Mouse (Mus musculus) B cell, adult 2 months (primary cell): Measurements from ENCODE around the gene Rfc2.
A peak's percentile ranks its signal among the peaks of the same experiment; 100 is the strongest.

Experiments used
- DNase-seq, 2 experiments: peaks; one replicate each; pipeline ENCODE4 v3.0.0; 2022

Rfc2 gene

DNA sequence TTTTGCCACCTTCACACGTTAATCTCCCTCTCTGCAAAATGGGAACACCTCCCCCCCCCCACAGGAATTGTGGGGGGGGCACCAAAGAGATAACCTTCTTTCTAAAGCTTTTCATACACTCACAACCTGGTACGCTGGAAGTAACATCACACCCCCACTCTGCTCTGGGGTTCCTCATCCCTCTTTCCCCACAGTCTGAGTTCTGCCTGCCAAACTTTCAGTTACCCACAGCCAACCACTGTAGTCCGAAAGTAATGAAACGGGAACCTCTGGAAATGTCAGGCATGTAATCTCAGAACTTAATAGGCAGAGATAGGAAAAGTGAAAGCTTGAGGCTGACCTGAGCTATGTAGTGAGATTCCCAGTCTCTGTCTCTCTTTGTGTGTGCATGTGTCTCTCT lies 13.7 kb upstream of the Rfc2 start:
- no peak for DNase-seq

DNA sequence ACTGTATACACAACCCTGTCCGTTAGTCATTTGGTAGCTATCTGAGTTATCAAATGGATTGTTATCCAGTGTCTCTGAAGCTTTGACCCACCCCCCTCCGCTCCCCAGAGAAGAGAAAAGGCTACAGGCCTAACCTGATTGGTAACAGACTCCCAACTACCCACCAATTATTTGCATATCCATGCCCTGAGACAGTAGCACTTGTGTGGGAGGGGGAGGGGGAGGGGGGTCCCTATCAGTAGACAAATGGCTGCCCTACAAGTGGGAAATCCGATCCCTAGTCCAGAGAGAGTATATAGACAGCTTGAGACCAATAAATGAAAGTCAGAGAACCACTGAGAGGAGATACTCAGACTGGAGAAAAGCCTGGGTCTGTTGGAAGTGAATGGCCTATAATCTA lies 13.1 kb upstream of the Rfc2 start:
- no peak for DNase-seq

DNA sequence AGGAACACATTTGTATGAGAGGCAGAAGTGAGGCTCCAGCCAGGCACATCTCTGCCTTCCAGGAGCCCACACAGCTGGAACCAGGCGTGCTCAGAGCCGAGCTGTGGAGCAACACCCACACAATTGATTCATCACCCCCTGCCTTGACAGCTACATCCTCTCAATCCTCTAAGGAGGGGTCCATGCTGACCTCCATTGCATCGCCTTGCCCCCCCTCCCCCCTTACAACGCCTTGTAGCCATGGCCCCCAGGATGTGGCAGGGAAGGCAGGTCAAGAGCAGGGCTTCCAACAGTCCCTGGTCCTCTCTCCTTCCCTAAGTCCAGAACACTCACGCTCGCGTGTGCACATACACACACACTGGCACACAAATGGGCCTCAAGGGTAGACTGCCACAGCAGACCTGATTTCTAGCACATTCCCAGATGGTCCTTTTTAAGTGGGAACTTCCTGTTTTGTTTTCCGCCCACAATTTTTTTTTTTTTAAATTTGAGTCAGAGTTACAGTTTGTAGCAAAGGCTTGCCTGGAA lies 12.1 kb upstream of the Rfc2 start:
- DNase-seq: no peak

DNA sequence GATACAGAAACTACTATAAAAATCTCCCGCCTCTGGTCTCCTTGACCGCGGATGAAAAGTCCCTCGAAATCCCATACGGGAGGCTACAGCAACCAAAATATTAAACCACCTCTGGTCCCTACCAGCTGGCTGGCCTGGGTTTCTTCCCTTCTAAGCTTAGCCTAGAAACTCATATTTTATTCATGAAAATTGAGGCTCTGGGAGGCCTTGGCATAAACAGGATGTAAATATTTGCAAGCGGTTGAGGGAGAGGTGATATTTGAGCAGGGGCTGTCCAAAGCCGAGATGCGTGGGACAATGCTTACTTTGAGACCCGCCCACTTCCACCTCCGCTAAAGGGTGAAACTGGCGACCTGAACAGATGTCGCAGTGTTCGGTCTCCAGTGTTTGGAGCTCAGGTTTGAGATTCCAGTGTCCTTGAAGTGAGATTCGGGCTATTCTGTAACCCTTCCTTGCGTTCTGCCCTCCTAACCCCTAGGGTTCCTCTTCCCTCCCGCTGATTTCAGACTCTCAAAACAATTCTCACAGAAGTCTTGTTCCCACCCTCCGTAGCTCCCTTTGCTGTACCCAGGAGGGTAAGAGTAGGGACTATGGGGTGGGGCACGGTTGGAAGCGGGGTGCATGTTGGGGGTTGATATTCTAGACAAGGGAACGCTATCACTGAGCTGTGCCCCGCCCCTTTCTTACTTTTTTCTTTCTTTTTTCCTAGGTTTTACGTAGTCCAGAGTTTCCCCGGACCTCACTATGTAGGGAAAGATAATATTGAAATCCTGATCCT lies 9.2 kb upstream of the Rfc2 start:
- DNase-seq: peak; percentile 59 to 62

DNA sequence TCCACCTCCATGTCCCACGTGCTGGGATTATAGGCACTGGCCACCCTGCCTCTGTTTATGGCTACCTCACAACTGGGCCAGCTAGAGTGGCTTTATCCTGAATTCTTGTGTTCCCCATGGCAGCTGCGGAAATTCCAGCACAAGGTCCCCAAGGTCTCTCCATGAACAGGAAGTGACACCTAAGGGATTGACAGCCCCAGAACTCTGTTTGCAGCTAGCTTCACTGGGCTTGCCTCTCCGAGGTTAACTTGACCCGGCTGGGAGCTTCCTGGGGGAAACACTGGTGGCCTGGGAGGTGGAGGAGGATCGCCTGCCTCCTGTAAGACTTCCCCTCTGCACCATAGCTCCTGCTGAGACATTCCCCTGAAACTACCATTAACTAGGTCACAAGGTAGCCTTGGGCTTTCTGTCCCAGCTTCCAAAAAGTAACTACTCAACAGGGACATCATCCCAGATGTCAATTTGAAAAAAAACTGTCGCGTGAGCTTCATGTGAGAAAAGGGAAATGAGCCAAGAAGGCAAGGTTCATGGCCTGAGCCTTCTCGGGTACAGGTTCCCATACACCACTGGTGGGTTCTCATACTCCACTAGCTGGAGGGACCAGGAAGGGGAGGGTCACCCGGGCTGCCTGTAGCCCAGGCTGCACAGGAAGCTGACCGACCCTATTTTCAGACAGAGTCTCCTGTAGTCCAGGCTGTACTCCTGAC lies 8.5 kb upstream of the Rfc2 start:
- no peak for DNase-seq

DNA sequence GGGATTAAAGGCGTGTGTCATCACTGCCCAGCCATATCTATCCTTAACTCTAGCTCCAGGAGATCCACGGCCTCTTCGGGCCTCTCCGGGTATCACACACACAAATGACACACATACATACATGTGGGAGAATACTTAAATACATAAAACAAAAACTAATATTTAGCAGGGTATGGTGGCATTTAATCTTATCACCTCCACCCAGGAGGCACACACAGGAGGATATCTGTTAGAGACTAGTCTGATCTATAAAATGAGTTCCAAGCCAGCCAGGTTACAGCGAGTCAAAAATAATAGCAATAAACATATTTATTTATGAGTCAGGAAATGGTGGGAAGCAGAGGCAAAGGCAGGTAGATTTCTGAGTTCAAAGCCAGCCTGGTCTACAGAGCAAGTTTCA lies 5.3 kb upstream of the Rfc2 start:
- no peak for DNase-seq

DNA sequence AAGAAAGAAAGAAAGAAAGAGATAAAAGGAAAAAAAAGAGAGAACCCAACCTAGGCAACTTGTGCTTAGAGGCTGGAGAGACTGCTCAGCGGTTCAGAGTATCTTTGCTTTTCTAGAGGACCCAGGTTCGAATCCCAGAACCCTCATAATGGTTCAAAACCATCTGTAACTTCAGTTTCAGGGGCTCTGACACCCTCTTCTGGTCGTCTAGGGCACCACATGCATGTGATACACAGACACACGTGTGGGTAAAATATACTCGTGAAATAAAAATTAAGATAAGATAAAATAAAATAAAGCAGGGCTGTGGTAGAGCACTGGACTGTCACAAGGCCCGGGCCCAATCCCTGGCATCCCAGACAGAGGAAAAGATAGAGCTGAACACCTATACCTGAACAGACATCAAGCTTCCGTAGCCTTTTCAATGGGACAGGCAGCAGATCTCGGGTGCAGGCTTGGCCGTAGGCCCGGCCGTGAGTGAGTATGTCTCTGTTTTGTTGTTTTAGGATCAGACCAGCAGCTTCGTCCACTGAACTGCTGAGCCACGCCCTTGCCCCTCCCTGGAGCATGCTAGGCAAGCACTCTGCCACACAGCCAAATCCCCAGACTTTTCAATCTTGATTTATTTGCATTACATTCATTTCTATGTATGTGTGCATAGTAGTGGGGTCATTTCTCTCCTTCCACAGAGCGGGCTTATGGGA lies 4.5 kb upstream of the Rfc2 start:
- DNase-seq: no peak

DNA sequence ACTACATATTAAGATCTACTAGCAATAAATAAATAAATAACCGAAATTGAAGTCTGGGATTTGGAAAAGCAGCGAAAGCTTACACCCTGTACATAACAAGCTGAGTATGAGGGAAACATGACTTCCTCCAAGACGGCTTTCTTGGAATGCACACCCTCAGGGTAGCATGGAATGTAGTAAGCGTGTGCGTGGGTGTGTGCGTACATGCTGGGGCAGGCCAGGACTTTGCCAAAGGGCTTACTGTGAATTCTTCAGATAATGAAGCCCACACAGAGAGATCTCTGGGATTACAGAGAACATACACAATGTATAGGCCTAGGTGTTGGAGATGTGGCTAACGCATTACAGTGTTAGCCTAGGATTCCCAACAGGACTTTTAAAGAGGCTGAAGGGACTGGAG lies 3.6 kb upstream of the Rfc2 start:
- no peak for DNase-seq

DNA sequence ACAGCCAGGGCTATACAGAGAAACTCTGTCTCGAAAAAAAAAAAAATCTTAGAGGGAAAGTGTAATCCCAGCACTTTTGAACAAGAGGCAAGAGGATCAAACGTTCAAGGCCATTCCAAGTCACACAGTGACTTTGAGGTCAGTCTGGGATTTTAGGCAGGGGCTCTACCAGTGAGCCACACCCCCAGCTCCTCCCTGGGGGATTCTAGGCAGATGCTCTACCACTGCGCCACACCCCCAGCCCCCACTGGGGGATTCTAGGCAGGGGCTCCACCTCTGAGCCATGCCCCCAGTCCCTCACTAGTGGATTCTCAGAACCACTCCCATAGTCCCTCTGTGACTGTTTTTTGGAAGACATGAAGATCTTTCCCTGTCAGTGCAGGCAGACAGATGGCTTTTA lies 2.0 kb upstream of the Rfc2 start:
- DNase-seq: no peak

DNA sequence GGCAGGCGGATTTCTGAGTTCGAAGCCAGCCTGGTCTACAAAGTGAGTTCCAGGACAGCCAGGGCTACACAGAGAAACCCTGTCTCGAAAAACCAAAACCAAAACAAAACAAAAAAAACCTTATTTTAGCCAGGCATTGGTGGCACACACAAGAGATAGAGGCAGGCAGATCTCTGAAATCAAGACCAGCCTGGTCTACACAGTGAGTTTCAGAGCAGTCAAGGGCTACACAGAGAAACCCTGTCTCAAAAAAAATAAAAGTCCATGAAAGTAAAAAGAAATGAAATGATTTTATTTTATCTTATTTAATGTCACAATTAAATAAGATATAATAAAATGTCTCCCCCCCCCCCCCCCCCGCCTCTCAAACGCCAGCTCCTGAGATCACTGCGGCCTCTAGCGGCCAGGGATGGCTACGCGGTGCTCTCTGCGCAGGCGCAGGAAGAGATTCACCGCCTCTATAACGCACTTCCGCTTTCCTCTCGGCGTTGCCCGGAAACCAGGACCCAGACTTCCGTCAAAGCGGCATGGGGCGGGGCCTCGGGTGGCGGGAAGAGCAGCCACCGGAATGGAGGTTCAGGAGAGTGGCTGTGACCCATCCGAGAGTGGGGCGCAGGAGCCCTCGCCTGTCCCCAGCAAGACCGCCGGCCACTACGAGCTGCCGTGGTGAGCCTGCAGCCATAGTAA lies 1.2 kb downstream of the Rfc2 start:
- DNase-seq: peak; percentile 97

DNA sequence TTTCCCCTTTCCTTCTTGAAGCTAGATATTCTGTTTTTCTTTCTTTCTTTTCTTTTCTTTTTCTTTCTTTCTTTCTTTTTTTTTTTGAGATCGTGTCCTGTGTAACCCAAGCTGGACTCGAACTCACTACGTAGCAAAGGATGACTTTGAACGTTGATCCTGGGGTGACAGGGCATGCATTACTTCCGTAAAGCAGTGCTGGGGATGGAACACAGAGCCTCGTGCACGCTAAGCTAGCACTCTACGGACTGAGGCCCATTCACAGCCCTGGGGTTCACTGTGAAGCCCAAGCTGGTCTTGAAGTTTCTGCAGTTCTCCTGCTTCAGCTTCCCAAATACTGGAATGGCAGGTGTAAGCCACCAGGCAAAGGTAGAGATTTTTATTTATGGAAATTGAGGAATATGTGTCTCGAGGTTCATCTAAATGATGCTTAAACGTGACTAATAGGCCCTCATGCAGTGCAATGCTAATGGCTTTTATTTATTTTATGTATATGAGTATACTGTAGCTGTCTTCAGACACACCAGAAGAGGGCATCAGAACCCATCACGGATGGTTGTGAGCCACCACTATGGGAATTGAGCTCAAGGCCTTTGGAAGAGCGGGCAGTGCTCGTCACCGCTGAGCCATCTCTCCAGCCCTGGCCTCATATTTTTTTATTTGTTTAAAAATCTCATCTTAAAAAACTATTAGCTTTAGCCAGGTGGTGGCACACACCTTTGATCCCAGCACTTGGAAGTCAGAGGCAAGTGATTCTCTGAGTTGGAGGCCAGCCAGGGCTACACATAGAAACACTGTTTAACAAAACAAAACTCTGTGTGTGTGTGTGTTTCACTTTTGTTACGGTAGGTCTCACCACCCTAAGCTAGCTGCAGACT lies 2.1 kb downstream of the Rfc2 start:
- DNase-seq: peak in 1 of 2 experiments; percentile 21

DNA sequence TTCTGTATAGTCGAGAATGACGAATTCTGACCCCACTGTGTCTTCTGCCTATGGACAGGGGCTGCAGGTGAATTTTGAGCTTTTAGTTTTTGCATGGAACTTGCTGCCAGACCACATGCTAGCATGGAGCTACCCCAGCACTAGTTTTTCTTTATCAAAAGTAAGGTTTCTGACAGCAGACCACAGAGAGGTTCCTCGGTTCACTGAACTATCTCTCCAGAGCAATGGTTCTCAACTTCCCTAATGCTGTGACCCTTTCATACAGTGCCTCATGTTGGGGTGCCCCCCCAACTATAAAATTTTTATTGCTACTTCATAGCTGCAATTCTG lies 2.7 kb downstream of the Rfc2 start:
- DNase-seq: peak; percentile 55

DNA sequence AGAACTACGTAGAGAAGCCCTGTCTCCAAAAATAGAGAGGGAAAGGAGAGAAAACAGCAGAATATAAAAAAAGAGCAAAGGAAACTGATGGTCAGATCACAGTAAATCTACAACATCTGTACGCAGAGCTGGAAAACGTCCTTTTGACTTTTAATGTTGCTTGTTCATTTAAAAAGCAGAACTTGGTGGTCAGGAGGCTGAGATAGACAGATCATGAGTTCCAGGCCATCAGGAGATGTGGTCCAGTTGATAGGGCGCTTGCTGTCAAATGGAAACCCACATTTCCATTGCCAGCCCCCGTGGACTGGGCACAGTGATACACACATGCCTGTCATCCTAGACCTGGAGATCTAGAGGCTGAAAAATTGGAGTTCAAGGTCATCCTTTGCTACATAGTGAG lies 3.6 kb downstream of the Rfc2 start:
- peak; percentile 52 to 56 for DNase-seq

DNA sequence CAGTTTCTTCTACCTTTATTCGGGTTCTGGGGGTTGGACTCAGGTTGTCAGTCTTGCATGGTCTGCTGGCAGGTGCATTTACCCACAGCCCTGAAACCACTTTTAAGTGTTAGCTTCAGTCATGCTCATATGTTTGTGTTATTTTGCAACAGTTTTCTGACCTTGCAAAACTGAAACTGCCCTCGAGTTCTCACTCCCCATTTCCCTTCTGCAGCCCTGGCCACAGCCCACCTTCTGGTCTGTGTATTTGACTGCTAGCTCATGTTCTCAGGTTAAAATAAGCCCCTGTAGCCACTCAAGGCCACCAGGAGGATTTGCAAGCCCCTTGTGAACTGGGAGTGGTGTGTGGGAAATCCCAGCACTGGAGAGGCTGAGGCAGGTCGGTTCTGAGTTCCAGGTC lies 8.7 kb downstream of the Rfc2 start:
- DNase-seq: no peak

DNA sequence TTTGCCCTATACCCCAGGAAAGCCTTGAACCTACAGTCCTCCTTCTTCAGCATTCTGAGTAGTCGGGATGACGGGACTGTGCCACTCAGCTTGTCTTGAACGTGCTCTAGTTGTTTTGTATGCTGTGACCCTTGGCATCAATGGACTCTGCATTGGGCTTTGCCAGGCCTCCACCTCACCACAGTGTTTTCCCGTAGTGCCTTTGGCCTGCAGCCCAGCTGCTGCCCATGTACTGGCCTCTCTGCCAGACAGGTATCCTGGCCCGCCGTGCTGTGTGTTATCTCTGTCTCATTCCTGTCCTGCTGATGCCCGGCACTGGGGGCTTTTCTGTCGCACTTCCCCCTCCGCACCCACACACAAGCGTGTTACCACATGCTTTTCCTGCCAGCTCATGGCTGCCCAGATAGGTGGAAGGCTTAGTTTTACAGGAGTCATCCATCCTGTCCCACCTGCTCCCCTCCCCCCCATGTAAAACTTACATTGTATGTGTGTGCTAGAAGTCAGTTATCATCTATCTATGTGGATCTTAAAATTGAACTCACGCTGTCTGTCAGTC lies 10.9 kb downstream of the Rfc2 start:
- DNase-seq: no peak

DNA sequence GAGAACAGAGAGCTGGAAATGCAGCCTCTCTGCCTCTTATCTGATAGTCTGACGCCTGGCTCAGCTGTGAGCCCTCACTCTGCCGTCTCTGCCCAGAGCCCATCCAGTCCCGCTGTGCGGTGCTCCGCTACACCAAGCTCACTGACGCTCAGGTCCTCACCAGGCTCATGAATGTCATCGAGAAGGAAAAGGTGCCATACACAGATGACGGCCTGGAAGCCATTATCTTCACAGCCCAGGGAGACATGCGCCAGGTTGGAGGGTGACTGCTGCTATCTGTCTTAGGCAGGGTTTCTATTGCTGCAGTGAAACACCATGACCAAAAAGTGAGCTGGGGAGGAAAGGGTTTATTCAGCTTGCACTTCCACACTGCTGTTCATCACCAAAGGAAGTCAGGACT lies 11.9 kb downstream of the Rfc2 start:
- no peak for DNase-seq

DNA sequence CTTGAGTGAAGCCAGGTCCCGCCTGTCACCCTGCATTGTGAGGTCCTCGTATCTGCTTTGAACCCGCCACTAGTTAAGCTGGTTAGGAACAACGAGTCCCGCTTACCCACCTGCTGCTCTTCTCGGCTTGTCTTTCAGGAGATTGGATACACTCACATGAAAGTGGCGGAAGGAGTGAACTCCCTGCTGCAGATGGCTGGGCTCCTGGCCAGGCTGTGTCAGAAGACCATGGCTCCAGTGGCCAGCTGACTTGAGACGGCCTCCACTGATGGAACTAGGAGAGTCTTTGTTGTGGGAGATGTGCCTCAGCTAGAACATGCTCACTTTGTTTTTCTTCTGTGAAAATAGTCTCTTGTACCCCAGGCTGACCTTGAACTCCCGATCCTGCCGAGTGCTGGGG lies 16.5 kb downstream of the Rfc2 start:
- no peak for DNase-seq

DNA sequence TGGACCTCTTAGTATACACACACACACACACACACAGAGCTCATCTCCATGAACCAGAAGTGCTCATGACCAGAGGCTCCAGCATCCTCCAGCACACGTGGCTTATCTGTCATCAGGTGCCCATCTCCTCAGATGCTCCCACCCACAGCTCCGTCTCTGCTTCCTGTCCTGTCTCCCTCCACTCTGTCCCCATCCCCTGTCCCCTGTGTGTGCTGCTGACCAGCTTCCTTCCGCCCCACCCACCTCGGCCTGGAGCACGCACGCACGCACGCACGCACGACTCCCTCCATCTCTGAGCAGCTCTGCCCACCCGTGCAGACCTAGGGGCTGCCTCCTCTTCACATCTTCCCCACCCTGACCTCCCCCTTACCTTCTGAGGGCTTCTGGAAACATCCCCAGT lies 23.2 kb downstream of the Rfc2 start:
- DNase-seq: no peak

DNA sequence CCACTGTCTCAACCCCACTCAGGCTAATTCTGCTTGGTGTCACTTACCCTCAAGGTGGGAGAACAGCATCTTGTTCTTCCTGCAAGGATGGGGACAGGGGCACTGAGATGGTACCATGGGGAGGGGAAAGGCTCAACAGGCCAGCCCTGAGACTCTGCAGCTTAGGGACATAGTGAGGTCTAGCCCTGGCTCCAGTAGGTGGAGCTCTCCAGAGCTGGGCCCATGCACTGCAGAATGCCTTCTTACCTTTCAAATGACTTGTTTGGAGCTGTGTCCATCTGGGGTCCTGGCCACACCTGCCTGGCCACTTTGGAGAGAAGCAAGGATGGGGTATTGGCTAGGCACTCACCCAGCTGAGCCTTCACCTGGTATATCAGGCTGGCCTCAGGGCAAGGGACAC lies 25.1 kb downstream of the Rfc2 start:
- DNase-seq: peak in 1 of 2 experiments; percentile 23

DNA sequence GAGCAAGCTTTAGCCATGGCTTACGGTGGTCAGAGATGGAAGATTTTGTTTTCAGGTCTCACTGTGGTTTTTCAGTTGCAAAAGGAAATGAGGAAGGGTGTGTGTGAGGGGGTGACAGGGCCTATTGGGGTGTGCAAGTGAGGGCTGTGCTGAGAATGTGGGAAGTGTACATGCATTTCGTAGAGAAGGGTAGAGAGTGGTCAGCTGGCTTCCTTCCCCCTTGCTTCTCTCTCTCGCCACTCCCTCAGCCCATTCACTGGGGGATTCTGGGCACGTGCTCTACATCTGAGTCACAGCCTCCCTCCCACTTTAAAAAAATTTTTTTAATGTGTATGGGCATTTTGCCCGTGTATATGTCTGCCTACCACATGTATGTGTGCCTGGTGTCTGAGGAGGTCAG lies 26.0 kb downstream of the Rfc2 start:
- DNase-seq: peak; percentile 58 to 69

DNA sequence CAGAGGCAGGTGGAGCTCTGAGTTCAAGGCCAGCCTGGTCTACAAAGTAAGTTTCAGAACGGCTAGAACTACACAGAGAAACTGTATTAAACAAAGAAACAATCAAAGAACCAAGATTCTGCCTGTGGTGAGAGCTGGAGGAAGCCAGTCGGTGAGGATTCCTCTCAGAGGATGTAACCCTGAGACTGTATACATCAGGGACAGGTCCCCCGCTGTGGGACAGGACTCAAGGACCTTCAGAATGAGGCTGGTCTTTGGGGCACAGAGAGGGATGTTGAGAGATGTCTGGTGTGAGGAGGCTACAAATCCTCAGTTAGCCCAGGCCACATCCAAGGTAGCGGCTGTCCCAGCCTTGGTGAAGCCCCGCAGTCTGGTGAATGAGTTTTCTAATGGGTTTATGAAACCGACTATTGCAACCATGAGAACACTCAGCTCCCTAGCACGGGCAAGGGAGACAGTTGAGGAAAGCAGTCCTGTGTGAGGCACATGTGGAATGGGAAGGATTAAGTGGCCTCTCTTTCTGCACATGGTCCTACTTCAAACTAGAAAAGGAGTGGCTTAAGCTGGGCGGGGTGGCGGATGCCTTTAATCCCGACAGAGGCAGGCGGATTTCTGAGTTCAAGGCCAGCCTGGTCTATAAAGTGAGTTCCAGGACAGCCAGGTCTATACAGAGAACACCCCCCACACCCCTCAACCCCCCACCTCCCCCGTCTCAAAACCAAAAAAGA lies 28.9 kb downstream of the Rfc2 start:
- no peak for DNase-seq
